9 mouse cellular contexts compared by ENCODE assay signal in genomic region chr7:51831917-51832316, GRCm38 (mm10). TPM values are rescaled to one million over a fixed set of nuclear protein-coding genes. Genes with fewer than 3 reads are reported as not detected.
DNase-seq lines count a peak whose midpoint lies in the region; ATAC-seq lines count a peak whose summit lies in the region.
"Had no signal": no experiment of that assay in that cellular context is flagged by ENCODE, and none has a peak within 500 bp of the region (broad histone marks: within the 10 kb centered on the region; RNA-seq: fewer than 3 reads in every experiment).

No protein-coding gene starts in this region.

- H3K4me2 ChIP-seq in forebrain, embryonic 16.5 days (ENCODE audit: low read length), result no peak overlapping the region
- no peak overlapping the region for H3K4me2 ChIP-seq in midbrain, embryonic 16.5 days (ENCODE audit: low read length)

- no peaks in the 10 kb centered on the region for H3K9me3 ChIP-seq in forebrain, embryonic 16.5 days (ENCODE audit: control insufficient read depth, low read length)
- no peaks in the 10 kb centered on the region for H3K9me3 ChIP-seq in midbrain, embryonic 16.5 days (replicated peaks; ENCODE audit: control insufficient read depth, low read length, poor library complexity, severe bottlenecking)

- 18% methylated on average over 7 of the region's 7 CpGs for WGBS in forebrain, embryonic 16.5 days
- WGBS in midbrain, embryonic 16.5 days, result 12% methylated on average over 7 of the region's 7 CpGs

- H3K36me3 ChIP-seq in forebrain, embryonic 16.5 days (ENCODE audit: control insufficient read depth, insufficient read depth), result no peaks in the 10 kb centered on the region
- no peaks in the 10 kb centered on the region for H3K36me3 ChIP-seq in midbrain, embryonic 16.5 days (ENCODE audit: control insufficient read depth, insufficient read depth, low read length)

- no peaks in the 10 kb centered on the region for H3K27me3 ChIP-seq in forebrain, embryonic 16.5 days (replicated peaks; ENCODE audit: control insufficient read depth, insufficient read depth, low read length)
- no peaks in the 10 kb centered on the region for H3K27me3 ChIP-seq in midbrain, embryonic 16.5 days (ENCODE audit: control insufficient read depth, insufficient read depth, low read depth, low read length)

- peak; percentile 86 for ATAC-seq in cerebellum, adult (ENCODE audit: insufficient number of reproducible peaks, low FRiP score, low TSS enrichment)
- ATAC-seq in forebrain, embryonic 16.5 days, result peak; percentile 90
- ATAC-seq in midbrain, embryonic 16.5 days, result peak; percentile 83
- ATAC-seq: inflammation-experienced regulatory T-cells, adult 6 months had no signal

- H3K27ac ChIP-seq in forebrain, embryonic 16.5 days (ENCODE audit: low read length), result peak overlapping the region; percentile 56; the same call in 1 of the 2 replicates
- peak overlapping the region; percentile 54 for H3K27ac ChIP-seq in midbrain, embryonic 16.5 days (ENCODE audit: low read length)

- H3K9ac ChIP-seq in forebrain, embryonic 16.5 days (replicated peaks; ENCODE audit: low read depth, low read length), result no peak overlapping the region
- no peak overlapping the region for H3K9ac ChIP-seq in midbrain, embryonic 16.5 days (ENCODE audit: low read depth, low read length)

- no peak overlapping the region for H3K4me3 ChIP-seq in forebrain, embryonic 16.5 days (replicated peaks; ENCODE audit: low read length)
- no peak overlapping the region for H3K4me3 ChIP-seq in midbrain, embryonic 16.5 days (ENCODE audit: low read depth, low read length)

- peaks cover 5% of the 10 kb centered on the region for H3K4me1 ChIP-seq in forebrain, embryonic 16.5 days (replicated peaks; ENCODE audit: control insufficient read depth, insufficient read depth, low read length)
- peaks cover 2% of the 10 kb centered on the region; the same call in 1 of the 2 replicates for H3K4me1 ChIP-seq in midbrain, embryonic 16.5 days (ENCODE audit: control insufficient read depth, insufficient read depth, low read length)

- peak; percentile 31 for DNase-seq in heart, adult 8-10 months (ENCODE audit: low spot score)
- DNase-seq in heart, postnatal 25 days (ENCODE audit: low spot score), result no peak
- no peak for DNase-seq in spleen, adult 12 weeks (ENCODE audit: low spot score)
- DNase-seq in left cerebral cortex, postnatal 10 days (ENCODE audit: extremely low spot score in 1 of 2, low spot score in 2 of 2), result no peak
- no peak for DNase-seq in T-cell, adult 2 months (ENCODE audit: low spot score)

- intact Hi-C loops in heart, postnatal 25 days (cut with DNase I), result loop anchor here (5.0 kb wide), 1 partner anchor 50 kb away; no protein-coding TSS in a partner anchor
- intact Hi-C loops in left cerebral cortex, postnatal 10 days (cut with DNase I), result no loop called here

RNA-seq across cellular contexts. Expression of gene Gas2, which starts 29.9 kb away (rescaled TPM):
- 1 to 10 TPM; 3.2 to 4.7 (median 4.4) TPM for total RNA-seq in heart, adult 8-10 months (2022)
- 1 to 10 TPM; 6.4 to 7.5 TPM for total RNA-seq in heart, postnatal 25 days (2021)
- 15.8 and 17.8 TPM in 2 replicates for polyA plus RNA-seq in forebrain, embryonic 16.5 days (2015; fragmentation: Nextera tagmentation; extraction: Ambion mirVana)
- 17.3 TPM in 2 replicates for polyA plus RNA-seq in midbrain, embryonic 16.5 days (2015; fragmentation: Nextera tagmentation; extraction: Ambion mirVana)
- 10 to 100 TPM; 13.2 to 15.1 TPM for total RNA-seq in left cerebral cortex, postnatal 10 days (2021)

RNA-seq across cellular contexts. Expression of gene Fancf, which starts 30.1 kb away (rescaled TPM):
- total RNA-seq in heart, adult 8-10 months (2022), result 1 to 10 TPM; 1.1 to 2.3 (median 1.9) TPM
- total RNA-seq in heart, postnatal 25 days (2021), result 1 to 10 TPM; 2.0 to 2.4 TPM
- polyA plus RNA-seq in forebrain, embryonic 16.5 days (2015; fragmentation: Nextera tagmentation; extraction: Ambion mirVana), result 8.5 and 9.4 TPM in 2 replicates
- 7.1 and 7.6 TPM in 2 replicates for polyA plus RNA-seq in midbrain, embryonic 16.5 days (2015; fragmentation: Nextera tagmentation; extraction: Ambion mirVana)
- total RNA-seq in left cerebral cortex, postnatal 10 days (2021), result 1 to 10 TPM; 5.2 to 5.3 TPM
